Mouse (Mus musculus) thymus, postnatal 4 days (tissue): ENCODE results near the gene Hoxb1.
A peak's percentile ranks its signal among the peaks of the same experiment; 100 is the strongest.

ENCODE experiments used
- DNase-seq: peaks from one replicate; pipeline ENCODE4 v3.0.0; 2021

Gene Hoxb1

DNA sequence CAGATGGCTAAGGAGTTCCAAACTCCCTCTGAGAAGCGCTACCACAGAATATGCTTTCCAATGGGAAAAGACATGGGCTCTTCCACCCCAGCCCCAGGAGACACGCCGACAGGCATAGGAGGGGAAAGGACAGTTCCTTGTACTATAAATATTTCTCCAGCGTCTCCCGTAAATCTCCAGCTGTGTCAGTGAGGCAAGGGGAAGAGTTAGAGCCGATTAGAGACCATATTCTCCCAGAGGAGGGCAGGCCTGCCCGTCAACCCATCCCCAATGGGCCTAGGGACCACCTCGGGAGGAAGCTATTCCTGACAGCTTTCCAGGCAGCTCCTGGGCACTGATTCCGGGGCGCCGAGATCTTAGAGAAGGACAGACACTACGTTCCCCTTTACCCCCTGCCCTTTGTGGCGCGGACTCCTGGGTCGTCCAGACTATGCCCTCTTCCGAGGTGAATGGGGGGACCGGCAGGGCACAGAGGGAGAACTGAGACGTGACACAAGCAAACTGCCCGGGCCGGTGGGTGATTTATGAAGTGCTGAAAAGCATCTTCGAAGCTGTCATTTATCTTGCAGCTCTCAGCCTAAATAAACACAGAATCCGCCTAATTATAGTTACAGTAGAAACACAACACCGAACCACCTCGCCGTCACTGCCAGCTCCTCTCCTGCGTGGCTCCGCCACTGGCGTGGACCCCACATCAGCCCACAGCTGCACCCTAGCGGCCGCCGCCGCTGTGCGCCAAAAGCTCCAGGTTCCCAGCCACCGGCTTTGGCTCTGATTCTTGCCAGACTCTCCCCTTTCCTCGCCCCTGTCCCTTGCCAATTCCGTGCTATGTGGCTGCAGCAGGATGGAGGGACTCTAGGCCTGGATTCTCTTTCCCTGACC, 41.9 kb downstream of the Hoxb1 start:
- DNase-seq: peak; percentile 88

DNA sequence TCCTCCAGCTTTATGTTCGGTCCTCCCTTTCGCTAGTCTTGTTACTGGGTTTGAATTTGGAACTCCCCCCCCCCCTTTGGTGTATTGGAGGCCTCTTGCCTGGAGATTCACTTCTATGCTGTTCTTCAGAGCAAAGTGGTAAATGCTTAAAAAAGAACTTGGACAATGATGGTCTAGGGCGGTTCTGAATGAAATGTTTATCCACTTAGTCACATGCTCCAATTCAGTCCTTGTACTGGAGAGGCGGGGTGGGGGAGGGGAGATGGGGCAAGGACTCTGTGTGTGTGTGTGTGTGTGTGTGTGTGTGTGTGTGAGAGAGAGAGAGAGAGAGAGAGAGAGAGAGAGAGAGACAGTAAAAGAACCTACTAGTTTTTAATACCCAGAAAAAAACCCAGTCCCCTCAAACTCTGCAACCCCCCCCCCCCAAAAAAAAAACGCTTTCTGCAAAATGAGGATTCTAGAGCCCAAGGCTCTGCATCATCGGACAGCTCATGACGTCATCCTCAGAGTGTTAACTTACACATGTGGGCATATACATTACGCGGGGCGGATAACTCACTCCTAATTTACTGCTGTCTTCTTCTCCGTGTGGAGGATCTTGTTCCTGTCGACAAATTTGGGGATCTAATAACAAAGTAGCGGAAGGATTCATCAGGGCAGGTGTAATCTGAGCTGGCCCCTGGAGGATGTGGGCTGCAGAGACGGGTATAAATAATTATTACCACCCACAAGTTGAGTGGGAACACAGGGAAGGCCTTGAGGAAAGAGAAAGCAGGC, 42.9 kb downstream of the Hoxb1 start:
- DNase-seq: no peak

DNA sequence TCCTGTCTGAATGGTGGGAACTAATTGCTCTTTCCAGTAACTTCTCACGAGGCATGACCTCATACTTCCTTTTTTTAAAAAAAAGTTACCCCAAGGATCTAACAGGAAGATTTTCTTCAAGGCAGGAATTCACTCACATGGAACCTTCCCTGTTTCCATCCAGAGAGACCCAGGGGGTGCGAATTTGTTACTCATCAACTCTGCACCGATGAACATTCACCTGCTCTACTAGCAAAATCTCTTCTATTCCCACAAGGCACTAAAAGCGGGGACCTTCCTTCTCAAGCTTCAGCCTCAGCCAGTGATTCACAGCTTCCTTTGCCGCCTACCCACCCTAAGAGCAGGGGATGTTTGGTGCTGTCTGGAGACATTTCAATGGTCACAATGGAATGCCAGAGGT, 45.5 kb downstream of the Hoxb1 start:
- DNase-seq: no peak

DNA sequence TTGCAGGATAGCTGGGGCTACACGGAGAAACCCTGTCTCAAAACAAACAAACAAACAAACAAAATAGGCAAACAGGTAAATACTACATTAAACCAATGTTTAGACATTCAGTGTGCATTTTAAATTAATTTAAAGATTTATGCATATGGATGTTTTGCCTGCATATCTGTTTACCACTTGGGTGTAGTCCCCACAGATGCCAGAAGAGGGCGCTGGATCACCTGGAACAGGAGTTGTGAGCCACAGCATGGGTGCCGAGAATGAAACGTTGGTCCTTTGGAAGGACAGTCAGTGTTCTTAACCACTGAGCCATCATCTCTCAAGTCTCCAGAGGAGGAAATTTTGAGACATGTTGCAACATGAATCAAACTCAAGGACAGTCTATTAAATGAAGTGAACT, 46.4 kb downstream of the Hoxb1 start:
- DNase-seq: no peak

GRCm38 (mm10) chr11:96412941-96413491, 47.5 kb downstream of the Hoxb1 start:
- DNase-seq: no peak

GRCm38 (mm10) chr11:96413527-96413926, 48.0 kb downstream of the Hoxb1 start:
- no peak for DNase-seq

- no peak for DNase-seq
Measured at GRCm38 (mm10) chr11:96414002-96414401, 48.5 kb downstream of the Hoxb1 start.
